Mouse (Mus musculus): ENCODE data around the gene Pnck.

The Pnck gene

DNA sequence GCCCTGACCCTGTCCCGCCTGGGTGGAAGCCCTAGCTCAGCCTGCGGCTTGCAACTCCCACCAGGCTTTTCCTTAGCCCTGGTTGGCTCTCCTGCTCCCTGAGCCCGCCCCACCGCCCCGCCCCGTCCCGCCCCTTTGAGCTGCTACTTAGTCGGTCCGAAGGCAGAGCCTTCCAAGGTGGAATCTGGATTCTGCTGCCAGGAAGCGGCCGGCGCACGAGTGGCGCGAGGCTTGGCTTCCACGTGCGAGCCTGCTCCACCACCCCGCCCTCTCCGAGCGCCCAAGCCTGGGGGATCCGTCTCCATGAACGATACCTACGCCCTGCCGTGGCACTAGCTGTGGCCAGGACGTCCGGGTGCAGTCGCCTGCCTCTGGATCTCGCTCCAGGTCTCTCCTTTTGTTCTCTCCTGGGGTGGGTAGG, 20.7 kb downstream of the Pnck start, which contains the start of gene Dusp9:
Dusp9 (plus strand) TSS at position 165 of the 421 bp plus-strand sequence.
- peak; percentile 20 for DNase-seq (ENCODE audit: low spot score)

DNA sequence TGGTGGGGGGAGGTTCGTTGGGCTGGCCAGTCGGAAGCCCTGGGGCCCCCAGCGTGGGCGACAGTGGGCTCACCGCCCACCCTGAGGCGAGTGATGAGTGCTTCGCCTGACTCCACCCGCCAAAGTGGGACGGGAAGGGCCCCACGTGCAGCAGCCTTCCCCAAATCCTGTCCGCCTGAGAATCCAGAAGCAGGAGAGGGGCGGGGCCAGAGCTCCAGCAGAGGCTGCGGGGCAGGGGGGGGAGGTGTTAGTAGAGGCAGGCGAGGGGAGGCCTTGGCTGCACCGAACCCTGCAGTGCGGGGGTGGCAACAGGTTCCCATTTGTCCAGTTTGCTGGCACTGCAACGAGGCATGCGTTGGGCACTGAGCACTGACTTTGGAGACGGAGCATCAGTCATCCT, 22.5 kb downstream of the Pnck start:
- no peak for DNase-seq (ENCODE audit: low spot score)

DNA sequence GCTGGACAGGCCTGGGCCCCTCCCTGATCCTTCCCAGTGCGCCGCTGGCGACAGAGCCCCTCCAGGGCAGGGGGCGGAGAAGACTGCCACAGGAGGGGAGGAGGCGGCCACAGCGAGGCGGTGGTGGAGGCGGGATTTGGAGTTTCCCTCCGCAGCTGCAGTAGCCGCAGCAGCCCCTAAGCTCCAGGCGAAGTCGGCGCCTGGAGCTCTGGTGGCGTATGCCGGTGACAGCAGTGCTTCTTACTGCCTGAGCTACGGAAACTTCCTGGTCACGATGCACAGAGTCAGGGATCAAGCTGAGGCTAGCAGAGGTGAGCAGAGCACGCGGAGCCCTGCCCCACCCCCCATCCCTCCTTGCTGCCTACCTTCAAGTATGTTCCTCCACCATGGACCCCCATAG, 24.5 kb downstream of the Pnck start:
- no peak for DNase-seq (ENCODE audit: low spot score)

DNA sequence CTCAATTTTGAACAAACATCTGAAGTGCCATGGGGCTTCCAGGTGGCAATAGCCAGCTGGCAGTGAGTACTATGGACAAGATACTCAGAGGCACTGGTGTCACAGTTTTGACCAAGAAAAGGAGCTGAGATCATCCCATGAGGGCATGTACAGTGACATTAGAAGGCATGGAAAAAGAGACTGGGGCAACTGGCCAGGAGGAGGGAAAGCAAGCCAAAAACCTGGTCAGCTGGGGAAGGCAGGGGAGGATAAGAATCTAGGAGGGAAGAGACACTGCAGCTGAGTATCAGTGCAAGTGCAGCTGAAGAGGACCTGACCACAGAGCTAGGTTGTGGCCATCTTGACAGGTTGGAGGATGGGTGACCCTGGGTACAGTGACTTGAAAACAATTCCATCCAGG, 32.9 kb downstream of the Pnck start:
- DNase-seq (ENCODE audit: low spot score) = no peak

DNA sequence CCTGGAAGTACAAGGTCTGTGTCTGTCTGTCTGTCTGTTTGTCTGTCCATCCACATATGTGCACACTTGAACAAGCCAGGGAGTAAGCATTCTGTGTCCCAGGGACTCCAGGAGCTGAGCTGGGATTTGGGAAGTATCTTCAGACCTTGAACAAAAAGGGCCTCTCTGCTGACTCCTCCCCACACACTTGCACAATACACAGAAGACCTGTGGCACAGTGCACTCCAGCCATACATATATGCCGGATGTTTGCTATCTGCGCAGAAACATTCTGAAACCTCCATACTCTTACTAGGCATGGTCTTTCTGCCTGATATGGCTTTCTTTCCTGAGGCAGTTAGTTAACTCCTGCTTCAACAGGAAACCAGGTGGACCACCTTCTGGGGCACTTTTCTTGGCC, 40.0 kb downstream of the Pnck start:
- no peak for DNase-seq (ENCODE audit: low spot score)

DNA sequence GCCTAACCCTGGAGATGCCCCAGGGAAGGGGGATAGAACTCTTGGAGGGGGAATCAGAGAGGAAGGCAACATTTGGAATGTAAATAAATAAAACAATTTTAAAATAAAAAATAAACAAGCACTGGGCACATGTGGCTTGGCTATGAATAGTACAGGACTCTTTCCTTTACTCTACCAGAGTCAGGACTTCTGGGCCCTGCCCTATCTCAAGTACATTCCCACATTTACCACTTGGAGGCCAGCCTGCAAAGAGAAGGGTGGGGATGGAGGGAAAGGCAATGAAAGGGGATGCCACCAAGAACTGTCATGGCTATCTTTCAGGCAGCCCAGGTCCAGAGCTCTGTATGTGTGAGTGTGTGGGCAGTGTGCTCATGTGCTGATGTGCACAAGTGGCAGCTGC, 40.5 kb downstream of the Pnck start:
- no peak for DNase-seq (ENCODE audit: low spot score)

DNA sequence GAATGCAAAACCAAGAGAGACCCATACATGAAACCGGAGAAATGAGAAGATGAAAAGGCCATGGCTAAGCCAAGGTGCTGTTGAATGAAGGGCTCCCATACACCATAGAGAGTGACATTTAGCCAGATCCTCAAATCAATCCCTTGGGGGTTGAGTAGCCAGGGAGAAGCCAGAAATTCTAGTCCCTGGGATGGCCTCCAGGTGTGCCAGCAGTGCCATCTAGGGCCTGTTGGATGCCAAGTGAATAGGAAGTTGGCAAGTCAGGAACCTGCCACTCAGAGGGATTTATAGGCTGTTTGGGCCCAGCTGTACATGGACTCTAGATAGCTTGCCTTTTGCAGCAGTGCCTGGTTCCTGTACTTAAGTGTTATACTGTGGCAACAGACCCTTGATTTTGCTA, 44.0 kb downstream of the Pnck start:
- DNase-seq (ENCODE audit: low spot score) = no peak

DNA sequence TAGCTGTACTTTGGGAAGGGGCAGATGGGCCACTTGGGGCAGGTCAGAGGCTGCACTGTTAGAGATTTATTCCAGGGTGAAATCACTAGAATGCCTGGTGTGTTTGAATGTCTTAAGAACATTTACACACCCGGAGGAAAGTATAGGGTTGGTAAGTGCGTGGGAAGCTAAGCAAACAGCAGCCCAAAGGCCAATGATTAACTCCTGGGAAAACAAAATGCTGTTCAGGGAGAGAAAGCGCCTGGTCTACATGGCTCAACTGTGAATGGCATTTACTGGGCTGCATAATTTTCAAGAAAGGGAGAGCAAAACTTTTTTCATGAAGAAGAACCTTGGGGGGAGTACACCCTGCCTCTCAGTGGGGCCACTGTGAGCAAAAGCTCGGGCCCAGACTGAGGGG, 46.3 kb downstream of the Pnck start:
- no peak for DNase-seq (ENCODE audit: low spot score)
